Mouse (Mus musculus): ENCODE results near the gene Lrrc3c.

GRCm38 (mm10) chr11:98583265-98583552 is 14.9 kb upstream of the Lrrc3c start:
- no peak for TF ChIP-seq POLR2A (IDR thresholded peaks at IDR 0.05; ENCODE audit: borderline replicate concordance, extremely low read depth, insufficient read depth, insufficient read length, poor library complexity, severe bottlenecking)
- no peak for TF ChIP-seq CTCF (IDR thresholded peaks at IDR 0.05; ENCODE audit: borderline replicate concordance, extremely low read depth, insufficient read depth, insufficient read length)

All from brain, embryonic 14.5 days (tissue).